Mouse (Mus musculus) kidney, postnatal 0 days (tissue): ENCODE data around the gene Slc26a9. TPM values are rescaled to one million over a fixed set of nuclear protein-coding genes. Genes with fewer than 3 reads are reported as not detected.

Source experiments
- ATAC-seq: fragments of 200-750 bp; cut with Nextera tagmentation; replicated peaks from 2 replicates; pipeline ENCODE4 v1.8.0; 2017; ENCODE audit warnings: low read depth, moderate number of reproducible peaks, moderate TSS enrichment, moderate library complexity; ENCODE audit not compliant: low FRiP score
- DNase-seq: peaks from one replicate; pipeline ENCODE4 v3.0.0-alpha.2; 2016; ENCODE audit warnings: low spot score
- H3K27ac ChIP-seq: fragments of 300-500 bp; sonication (generic); 2 replicates; pipeline ENCODE4 v1.5.1; 2014; ENCODE audit warnings: mild to moderate bottlenecking
- H3K27me3 ChIP-seq: fragments of 300-500 bp; sonication (generic); 2 replicates; pipeline ENCODE4 v1.6.1; 2014; ENCODE audit warnings: low read length, mixed read lengths; ENCODE audit not compliant: insufficient read depth
- H3K36me3 ChIP-seq: fragments of 300-500 bp; sonication (generic); 2 replicates; pipeline ENCODE4 v1.6.1; 2014; ENCODE audit warnings: low read length, mixed read lengths; ENCODE audit not compliant: insufficient read depth
- H3K4me1 ChIP-seq: fragments of 300-500 bp; sonication (generic); replicated peaks from 2 replicates; pipeline ENCODE4 v1.6.1; 2014; ENCODE audit warnings: antibody characterized with exemption, low read length, mixed read lengths; ENCODE audit not compliant: insufficient read depth
- H3K4me2 ChIP-seq: fragments of 300-500 bp; sonication (generic); 2 replicates; pipeline ENCODE4 v1.6.1; 2014; ENCODE audit warnings: mild to moderate bottlenecking, low read length, moderate library complexity, mixed read lengths
- H3K4me3 ChIP-seq: fragments of 300-500 bp; sonication (generic); replicated peaks from 2 replicates; pipeline ENCODE4 v1.5.1; 2014; ENCODE audit warnings: low read depth, low read length
- H3K9ac ChIP-seq: fragments of 300-500 bp; sonication (generic); 2 replicates; pipeline ENCODE4 v1.6.1; 2014; ENCODE audit warnings: low read depth, low read length
- H3K9me3 ChIP-seq: fragments of 300-500 bp; sonication (generic); replicated peaks from 2 replicates; pipeline ENCODE4 v1.6.1; 2016; ENCODE audit warnings: low read length, inconsistent platforms, mixed read lengths
- CTCF ChIP-seq: IDR thresholded peaks from 2 replicates; pipeline ENCODE4 v1.5.1; 2016; ENCODE audit warnings: antibody characterized with exemption, low read depth, mild to moderate bottlenecking, moderate library complexity
- WGBS: fragments of 180-500 bp; shearing (Covaris S2); extraction: QIAGEN DNeasy Blood & Tissue Kit; methylation state at CpG from one replicate; pipeline ENCODE4 v1.1.7; 2014; 5-methylcytosine and 5-hydroxymethylcytosine counted together
- polyA plus RNA-seq: library from polyadenylated mRNA; unstranded; fragments of >200 nt; fragmentation: Nextera tagmentation; extraction: Ambion mirVana; gene quantifications from 2 replicates; pipeline ENCODE4 v1.2.1, GENCODE M21; 2015

The Slc26a9 gene
- polyA plus RNA-seq, 1 experiment from 2014 or later: 0.20 TPM

DNA sequence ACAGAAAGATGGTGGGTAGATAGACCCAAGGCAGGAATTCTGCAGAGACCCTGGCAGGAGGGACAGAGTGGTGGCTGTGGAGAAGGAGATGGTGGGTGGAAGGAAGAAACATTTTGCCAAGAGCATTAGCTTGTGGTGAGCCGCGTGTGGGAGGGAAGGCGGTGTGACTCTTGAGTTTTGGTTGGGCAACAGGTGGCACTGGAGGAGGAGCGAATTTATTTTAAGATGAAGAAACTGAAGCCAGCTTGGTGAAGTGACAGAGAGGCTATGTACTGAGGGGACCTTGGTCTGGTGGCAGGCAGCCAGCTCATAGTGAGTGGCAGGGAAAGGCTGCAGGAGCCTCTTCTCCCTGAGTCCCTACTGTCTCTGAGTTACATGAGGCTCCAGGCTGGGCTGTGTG lies 11.1 kb downstream of the Slc26a9 start:
- Histone ChIP-seq H3K9ac (no peak overlapping the region), H3K36me3 (no peaks in the 10 kb centered on the region), H3K27me3 (no peaks in the 10 kb centered on the region), H3K27ac (no peak overlapping the region), H3K4me2 (no peak overlapping the region), H3K4me3 (no peak overlapping the region), H3K9me3 (no peaks in the 10 kb centered on the region), H3K4me1 (no peaks in the 10 kb centered on the region)
- ATAC-seq: no peak
- 83% methylated on average over 4 of the region's 4 CpGs for WGBS
- no peak for DNase-seq
- TF ChIP-seq CTCF: no peak

DNA sequence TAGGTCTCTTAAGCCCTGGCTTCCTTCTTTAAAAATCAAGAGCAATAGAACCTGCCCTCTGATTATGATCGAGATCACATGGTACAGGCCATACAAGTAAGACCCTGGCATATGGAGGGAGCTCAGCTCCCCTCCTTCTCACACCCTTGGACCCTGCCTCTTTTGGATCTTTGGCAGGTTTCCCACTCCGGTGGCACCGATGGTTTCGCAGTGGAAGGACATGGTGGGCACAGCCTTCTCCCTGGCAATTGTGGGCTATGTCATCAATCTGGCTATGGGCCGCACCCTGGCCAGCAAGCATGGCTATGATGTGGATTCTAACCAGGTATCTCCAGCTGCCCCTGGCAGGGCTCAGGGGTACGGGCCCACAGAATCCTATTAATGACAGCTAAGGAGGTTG lies 13.4 kb downstream of the Slc26a9 start:
- 93% methylated on average over 6 of the region's 6 CpGs for WGBS
- ATAC-seq (no peak), DNase-seq (no peak)
- Histone ChIP-seq H3K4me3 (no peak overlapping the region), H3K4me2 (no peak overlapping the region), H3K4me1 (no peaks in the 10 kb centered on the region), H3K9me3 (no peaks in the 10 kb centered on the region), H3K27ac (no peak overlapping the region), H3K27me3 (no peaks in the 10 kb centered on the region), H3K36me3 (no peaks in the 10 kb centered on the region), H3K9ac (no peak overlapping the region)
- no peak for TF ChIP-seq CTCF

DNA sequence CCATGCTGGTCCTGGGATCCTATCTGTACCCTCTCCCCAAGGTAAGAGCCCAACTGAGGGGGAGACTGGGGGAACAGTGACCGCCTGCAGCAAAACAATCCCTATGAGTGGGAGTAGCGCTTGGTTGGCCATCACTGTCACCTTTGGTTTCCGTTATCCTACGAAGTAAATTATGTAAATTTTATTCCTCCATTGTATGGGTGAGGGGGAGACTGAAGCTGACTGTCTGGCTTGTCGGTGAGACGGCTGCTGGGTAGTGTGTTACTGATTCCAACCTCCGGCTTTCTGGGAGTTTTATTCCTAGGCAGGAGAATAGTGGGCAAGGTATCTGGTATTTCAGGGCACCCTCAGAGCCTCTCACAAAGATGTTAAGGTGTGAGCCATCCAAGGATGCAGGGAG lies 15.0 kb downstream of the Slc26a9 start:
- WGBS: 49% methylated on average over 7 of the region's 7 CpGs
- no peak for DNase-seq
- H3K27me3 ChIP-seq: no peaks in the 10 kb centered on the region

DNA sequence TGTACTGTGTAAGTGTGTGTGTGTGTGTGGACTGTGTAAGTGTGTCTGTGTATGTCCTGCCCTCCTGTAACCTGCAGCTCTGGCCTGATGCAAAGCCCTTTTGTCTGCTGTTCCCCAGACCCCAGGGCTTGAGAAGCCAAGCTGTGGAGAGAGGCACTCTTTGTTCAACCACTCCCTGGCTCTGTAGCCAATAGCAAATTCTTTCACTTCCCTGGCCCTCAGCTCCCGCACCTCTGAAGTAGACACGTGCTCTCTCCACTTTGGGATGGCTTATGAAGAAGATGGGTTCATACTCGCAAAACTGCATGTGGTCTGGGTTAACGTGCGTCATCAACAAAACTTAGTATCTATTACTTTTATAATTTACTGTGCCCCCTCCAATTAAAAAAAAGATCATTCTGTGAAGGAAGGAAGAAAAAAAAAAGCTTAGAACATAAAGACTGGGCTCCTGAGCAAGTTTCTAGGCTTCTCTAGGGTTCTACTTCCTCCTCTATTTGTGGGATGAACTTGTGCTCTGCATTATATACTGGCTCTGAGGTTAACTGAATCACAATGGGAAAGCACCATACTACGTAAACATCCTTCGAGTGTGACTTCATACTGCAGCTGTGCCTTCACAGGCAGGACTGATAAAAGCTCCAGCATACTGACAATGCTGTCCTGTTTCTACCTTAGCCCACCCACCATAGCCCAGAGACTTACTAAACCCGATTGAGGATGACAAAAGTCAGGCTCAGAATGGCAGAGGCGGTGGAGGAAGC lies 16.0 kb downstream of the Slc26a9 start:
- H3K4me3 ChIP-seq: no peak overlapping the region
- no peaks in the 10 kb centered on the region for H3K4me1 ChIP-seq
- no peak overlapping the region for H3K27ac ChIP-seq
- H3K9ac ChIP-seq: no peak overlapping the region
- no peak for ATAC-seq
- DNase-seq: no peak
- WGBS: 73% methylated on average over 9 of the region's 9 CpGs
- H3K4me2 ChIP-seq: no peak overlapping the region
- no peaks in the 10 kb centered on the region for H3K36me3 ChIP-seq
- H3K27me3 ChIP-seq: no peaks in the 10 kb centered on the region
- no peaks in the 10 kb centered on the region for H3K9me3 ChIP-seq
- TF ChIP-seq CTCF: no peak

More for the DNA sequence above, 15.0 kb downstream of the Slc26a9 start:
- H3K4me1 ChIP-seq: no peaks in the 10 kb centered on the region
- H3K4me2 ChIP-seq: no peak overlapping the region
- H3K27ac ChIP-seq: no peak overlapping the region
- no peak for ATAC-seq
- H3K9ac ChIP-seq: no peak overlapping the region
- no peak for TF ChIP-seq CTCF
- H3K9me3 ChIP-seq: no peaks in the 10 kb centered on the region
- no peak overlapping the region for H3K4me3 ChIP-seq
- no peaks in the 10 kb centered on the region for H3K36me3 ChIP-seq

DNA sequence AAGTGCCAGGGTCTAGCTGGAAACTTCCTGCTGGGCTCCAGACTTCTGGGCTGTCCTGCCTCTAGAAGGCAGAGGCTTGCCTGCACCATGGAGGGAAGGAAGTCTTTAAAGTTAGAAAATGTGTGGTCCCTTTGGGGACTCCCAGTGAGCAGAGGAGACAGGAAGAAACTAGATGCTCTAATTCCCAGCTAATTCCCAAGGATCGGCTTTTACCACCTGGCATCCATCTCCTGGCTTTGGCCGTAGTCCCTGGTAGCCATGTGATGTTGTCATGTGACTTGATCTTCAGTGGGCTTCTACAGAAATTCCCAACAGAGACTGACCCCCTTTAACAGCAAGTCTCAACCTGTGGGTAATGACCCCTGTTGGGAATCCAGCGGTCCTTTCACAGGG lies 16.6 kb downstream of the Slc26a9 start:
- DNase-seq: no peak
- no peak overlapping the region for H3K4me3 ChIP-seq
- H3K27me3 ChIP-seq: no peaks in the 10 kb centered on the region
- 79% methylated on average over 3 of the region's 3 CpGs for WGBS
- H3K27ac ChIP-seq: no peak overlapping the region
- H3K4me2 ChIP-seq: no peak overlapping the region
- H3K4me1 ChIP-seq: no peaks in the 10 kb centered on the region
- H3K36me3 ChIP-seq: no peaks in the 10 kb centered on the region
- no peak overlapping the region for H3K9ac ChIP-seq
- ATAC-seq: no peak
- no peak for TF ChIP-seq CTCF
- no peaks in the 10 kb centered on the region for H3K9me3 ChIP-seq

GRCm38 (mm10) chr1:131761079-131761831 lies 17.4 kb downstream of the Slc26a9 start:
- Histone ChIP-seq H3K27me3 (no peaks in the 10 kb centered on the region; the same call in 1 of the 2 replicates), H3K36me3 (no peaks in the 10 kb centered on the region), H3K27ac (no peak overlapping the region), H3K4me3 (no peak overlapping the region), H3K9me3 (no peaks in the 10 kb centered on the region), H3K4me2 (no peak overlapping the region), H3K4me1 (no peaks in the 10 kb centered on the region), H3K9ac (no peak overlapping the region)
- no peak for ATAC-seq
- no peak for TF ChIP-seq CTCF
- 82% methylated on average over 13 of the region's 13 CpGs for WGBS
- DNase-seq: no peak
